In the genomic region with DNA sequence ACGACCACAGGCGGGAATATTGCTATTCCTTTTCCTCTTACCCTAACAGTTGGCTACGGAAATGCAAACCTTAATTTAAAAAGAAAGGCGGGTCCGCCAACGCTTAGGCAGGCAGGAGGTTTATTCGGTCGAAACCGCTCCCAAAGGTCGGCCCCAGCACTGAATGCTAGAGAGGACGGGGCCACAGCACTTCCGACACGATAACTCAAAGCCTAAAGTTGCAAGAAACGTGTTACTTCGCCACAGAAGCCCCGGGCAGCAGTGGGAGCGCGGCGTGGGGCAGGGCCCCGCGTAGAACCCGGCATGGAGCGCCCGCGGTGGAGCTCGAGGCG, we compare ENCODE assay signal across 8 mouse cellular contexts. TPM values are rescaled to one million over a fixed set of nuclear protein-coding genes. Genes with fewer than 3 reads are reported as not detected.
DNase-seq lines count a peak whose midpoint lies in the region; ATAC-seq and TF ChIP-seq lines count a peak whose summit lies in the region.

No protein-coding gene starts in this region.

- H3K9me3 ChIP-seq in midbrain, embryonic 16.5 days (replicated peaks; ENCODE audit: control insufficient read depth, low read length, poor library complexity, severe bottlenecking): no peaks in the 10 kb centered on the region

- peaks cover 9% of the 10 kb centered on the region for H3K4me1 ChIP-seq in brown adipose tissue, adult 24 weeks (ENCODE audit: control insufficient read depth, insufficient read depth, insufficient read length, low read length)
- peaks cover 13% of the 10 kb centered on the region for H3K4me1 ChIP-seq in midbrain, embryonic 16.5 days (ENCODE audit: control insufficient read depth, insufficient read depth, low read length)

- no peak for ATAC-seq in midbrain, embryonic 16.5 days

- H3K4me3 ChIP-seq in left cerebral cortex, adult 2 months: peak overlapping the region; percentile 84
- peak overlapping the region; percentile 90 for H3K4me3 ChIP-seq in brown adipose tissue, adult 24 weeks (ENCODE audit: insufficient read depth, low read depth, low read length)
- peak overlapping the region; percentile 56 for H3K4me3 ChIP-seq in midbrain, embryonic 16.5 days (ENCODE audit: low read depth, low read length)

- H3K27ac ChIP-seq in left cerebral cortex, adult 2 months: peak overlapping the region; percentile 80
- peak overlapping the region; percentile 91 for H3K27ac ChIP-seq in brown adipose tissue, adult 24 weeks (replicated peaks; ENCODE audit: low read depth, low read length)
- H3K27ac ChIP-seq in midbrain, embryonic 16.5 days (ENCODE audit: low read length): peak overlapping the region; percentile 84

- peak overlapping the region; percentile 85 for H3K4me2 ChIP-seq in midbrain, embryonic 16.5 days (ENCODE audit: low read length)

- peak overlapping the region; percentile 85 for H3K9ac ChIP-seq in midbrain, embryonic 16.5 days (ENCODE audit: low read depth, low read length)

- no peak for TF ChIP-seq CTCF in left cerebral cortex, adult 2 months (IDR thresholded peaks at IDR 0.05)

- H3K27me3 ChIP-seq in midbrain, embryonic 16.5 days (ENCODE audit: control insufficient read depth, insufficient read depth, low read depth, low read length): no peaks in the 10 kb centered on the region

- under 1% methylated on average over 24 of the region's 27 CpGs for WGBS in midbrain, embryonic 16.5 days

- intact Hi-C loops in left cerebral cortex, adult 2 months (cut with DNase I): loop anchor here (2.0 kb wide), 1 partner anchor 93 kb away; the partner anchor contains the start of gene Pknox1
- intact Hi-C loops in left cerebral cortex, postnatal 14 days (cut with DNase I): loop anchor here (5.0 kb wide), 1 partner anchor 136 kb away; the partner anchor contains the start of gene Ndufv3

- no peak for DNase-seq in left cerebral cortex, adult 2 months (ENCODE audit: extremely low spot score in 1 of 2, low spot score in 2 of 2)
- no peak for DNase-seq in left cerebral cortex, postnatal 14 days (ENCODE audit: low spot score in 2 of 2)
- DNase-seq in induced T-regulatory cell, adult 2 months (ENCODE audit: low read depth): peak; percentile 68
- no peak for DNase-seq in adrenal gland, postnatal 4 days (ENCODE audit: low spot score in 2 of 2)
- no peak for DNase-seq in adrenal gland, postnatal 25 days
- DNase-seq in cerebellum, adult 9-11 months: no peak

- H3K36me3 ChIP-seq in midbrain, embryonic 16.5 days (ENCODE audit: control insufficient read depth, insufficient read depth, low read length): peaks cover 15% of the 10 kb centered on the region

RNA-seq across cellular contexts. Expression of gene U2af1, which starts 0.6 kb away (rescaled TPM):
- 100 to 1,000 TPM; 117 to 119 TPM for total RNA-seq in left cerebral cortex, adult 2 months (2021)
- total RNA-seq in left cerebral cortex, postnatal 14 days (2021): 100 to 1,000 TPM; 101 to 110 TPM
- 49.0 and 55.5 TPM in 2 replicates for polyA plus RNA-seq in brown adipose tissue, adult 24 weeks (2012; ENCODE audit: insufficient read depth, insufficient read length, missing spikeins)
- polyA plus RNA-seq in midbrain, embryonic 16.5 days (2015; fragmentation: Nextera tagmentation; extraction: Ambion mirVana): 194 and 198 TPM in 2 replicates
- total RNA-seq in adrenal gland, postnatal 4 days (2021): 100 to 1,000 TPM; 196 to 216 TPM
- 147 and 148 TPM in 2 replicates for total RNA-seq in adrenal gland, postnatal 25 days (2021)

RNA-seq across cellular contexts. Expression of gene Cryaa, which starts 19.5 kb away (rescaled TPM):
- total RNA-seq in left cerebral cortex, adult 2 months (2021): not detected
- under 1 TPM; 0.37 to 0.61 TPM for total RNA-seq in left cerebral cortex, postnatal 14 days (2021)
- polyA plus RNA-seq in brown adipose tissue, adult 24 weeks (2012; ENCODE audit: insufficient read depth, insufficient read length, missing spikeins): not detected in 2 replicates
- polyA plus RNA-seq in midbrain, embryonic 16.5 days (2015; fragmentation: Nextera tagmentation; extraction: Ambion mirVana): 0.25 TPM in 1 of 2 replicates, not detected in the other
- not detected for total RNA-seq in adrenal gland, postnatal 4 days (2021)
- total RNA-seq in adrenal gland, postnatal 25 days (2021): not detected in 2 replicates

RNA-seq across cellular contexts. Expression of gene Cbs, which starts 21.1 kb away (rescaled TPM):
- 10 to 100 TPM; 46.7 to 51.6 TPM for total RNA-seq in left cerebral cortex, adult 2 months (2021)
- 10 to 100 TPM; 45.9 to 48.6 TPM for total RNA-seq in left cerebral cortex, postnatal 14 days (2021)
- 1.1 TPM in 1 of 2 replicates, not detected in the other for polyA plus RNA-seq in brown adipose tissue, adult 24 weeks (2012; ENCODE audit: insufficient read depth, insufficient read length, missing spikeins)
- 4.9 and 8.9 TPM in 2 replicates for polyA plus RNA-seq in midbrain, embryonic 16.5 days (2015; fragmentation: Nextera tagmentation; extraction: Ambion mirVana)
- total RNA-seq in adrenal gland, postnatal 4 days (2021): 10 to 100 TPM; 10.2 to 28.5 TPM
- total RNA-seq in adrenal gland, postnatal 25 days (2021): 6.2 and 8.5 TPM in 2 replicates
